Mouse (Mus musculus): ENCODE results near the gene Phactr4. TPM values are rescaled to one million over a fixed set of nuclear protein-coding genes. Genes with fewer than 3 reads are reported as not detected.

Phactr4 gene
- 13.6 and 18.2 TPM in 2 replicates for polyA plus RNA-seq (2012; rRNA removed)

- DNase-seq (ENCODE audit: low read depth), result peak; percentile 98
- peak; percentile 54; the same call in 1 of the 2 replicates for TF ChIP-seq POLR2A (IDR thresholded peaks at IDR 0.05; ENCODE audit: borderline replicate concordance, extremely low read depth, insufficient read depth, insufficient read length, poor library complexity, severe bottlenecking)
- TF ChIP-seq CTCF (IDR thresholded peaks at IDR 0.05; ENCODE audit: borderline replicate concordance, extremely low read depth, insufficient read depth, insufficient read length), result no peak
These were observed at the start of gene Phactr4 for GRCm38 (mm10) chr4:132421923-132422782. Gene Phactr4, minus strand, starts transcription at chr4:132422489.

- DNase-seq (ENCODE audit: low read depth), result no peak
- TF ChIP-seq CTCF (IDR thresholded peaks at IDR 0.05; ENCODE audit: borderline replicate concordance, extremely low read depth, insufficient read depth, insufficient read length) (no peak), POLR2A (IDR thresholded peaks at IDR 0.05; ENCODE audit: borderline replicate concordance, extremely low read depth, insufficient read depth, insufficient read length, poor library complexity, severe bottlenecking) (no peak)
These were observed 47.6 kb upstream of the Phactr4 start for GRCm38 (mm10) chr4:132469873-132470272.

GRCm38 (mm10) chr4:132464255-132464613, 41.9 kb upstream of the Phactr4 start:
- TF ChIP-seq POLR2A (IDR thresholded peaks at IDR 0.05; ENCODE audit: borderline replicate concordance, extremely low read depth, insufficient read depth, insufficient read length, poor library complexity, severe bottlenecking) (no peak), CTCF (IDR thresholded peaks at IDR 0.05; ENCODE audit: borderline replicate concordance, extremely low read depth, insufficient read depth, insufficient read length) (no peak)
- no peak for DNase-seq (ENCODE audit: low read depth)

GRCm38 (mm10) chr4:132463430-132464254, 41.4 kb upstream of the Phactr4 start, which contains the start of gene Med18:
Gene Med18, minus strand, starts transcription at chr4:132463921.
- no peak for TF ChIP-seq POLR2A (IDR thresholded peaks at IDR 0.05; ENCODE audit: borderline replicate concordance, extremely low read depth, insufficient read depth, insufficient read length, poor library complexity, severe bottlenecking)
- peak; percentile 51; the same call in 1 of the 2 replicates for TF ChIP-seq CTCF (IDR thresholded peaks at IDR 0.05; ENCODE audit: borderline replicate concordance, extremely low read depth, insufficient read depth, insufficient read length)
- DNase-seq (ENCODE audit: low read depth), result peak; percentile 99

DNA sequence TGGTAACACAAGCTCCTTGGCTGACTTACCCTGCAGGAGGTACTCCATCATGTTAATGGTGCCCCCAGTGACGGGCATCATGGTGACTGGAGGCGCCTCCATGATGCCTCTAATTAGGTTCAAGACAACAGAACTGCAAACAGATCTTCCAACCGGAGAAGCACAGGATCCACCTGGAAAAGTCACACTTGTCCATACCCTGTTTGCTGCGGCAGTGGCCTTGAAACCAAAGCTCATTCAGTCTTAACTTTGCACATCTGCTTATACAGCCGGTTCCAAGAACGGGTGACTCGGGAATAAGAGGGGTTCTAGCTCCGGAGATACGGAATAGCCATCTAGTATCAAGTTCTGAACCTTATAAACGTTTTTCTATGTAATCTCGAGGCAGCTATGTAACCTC, 40.5 kb upstream of the Phactr4 start:
- DNase-seq (ENCODE audit: low read depth), result peak; percentile 0
- no peak for TF ChIP-seq CTCF (IDR thresholded peaks at IDR 0.05; ENCODE audit: borderline replicate concordance, extremely low read depth, insufficient read depth, insufficient read length)
- no peak for TF ChIP-seq POLR2A (IDR thresholded peaks at IDR 0.05; ENCODE audit: borderline replicate concordance, extremely low read depth, insufficient read depth, insufficient read length, poor library complexity, severe bottlenecking)

DNA sequence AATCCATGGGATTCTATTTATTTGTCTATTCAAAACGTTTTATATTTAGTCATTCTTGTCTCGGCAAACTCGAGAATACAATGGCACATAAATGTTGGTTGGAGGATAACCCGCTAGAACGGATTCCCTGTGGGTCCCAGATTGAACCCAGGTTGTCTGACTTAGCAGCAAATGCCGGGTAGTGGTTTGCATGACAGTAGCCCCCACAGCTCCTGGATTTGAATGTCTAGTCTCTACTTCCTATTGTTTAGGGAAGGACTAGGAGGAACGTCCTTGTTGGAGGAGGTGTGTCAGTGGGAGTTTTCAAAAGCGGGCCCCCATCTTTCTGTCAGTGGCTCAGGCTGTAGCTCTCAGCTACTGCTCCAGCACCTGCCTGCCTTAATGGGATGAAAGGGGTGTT, 37.9 kb upstream of the Phactr4 start:
- TF ChIP-seq POLR2A (IDR thresholded peaks at IDR 0.05; ENCODE audit: borderline replicate concordance, extremely low read depth, insufficient read depth, insufficient read length, poor library complexity, severe bottlenecking) (no peak), CTCF (IDR thresholded peaks at IDR 0.05; ENCODE audit: borderline replicate concordance, extremely low read depth, insufficient read depth, insufficient read length) (no peak)
- no peak for DNase-seq (ENCODE audit: low read depth)

DNA sequence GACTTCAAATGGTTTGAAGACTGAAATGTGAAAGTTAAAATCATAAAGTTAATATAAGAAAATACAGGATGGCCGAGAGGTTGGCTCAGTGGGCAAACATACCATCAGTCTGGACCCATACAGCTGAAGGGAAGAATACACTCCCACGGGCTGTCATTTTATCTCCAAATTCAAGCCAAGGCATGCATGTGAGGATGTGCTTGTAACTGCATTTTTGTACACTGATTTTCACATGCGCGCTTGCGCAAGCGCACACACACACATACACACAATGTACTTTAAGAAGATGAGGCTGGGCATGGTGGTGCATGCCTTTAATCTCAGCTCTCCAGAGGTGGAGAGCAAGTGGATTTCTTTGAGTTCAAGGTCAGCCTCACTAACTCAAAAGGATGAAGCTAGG, 33.3 kb upstream of the Phactr4 start:
- TF ChIP-seq POLR2A (IDR thresholded peaks at IDR 0.05; ENCODE audit: borderline replicate concordance, extremely low read depth, insufficient read depth, insufficient read length, poor library complexity, severe bottlenecking) (no peak), CTCF (IDR thresholded peaks at IDR 0.05; ENCODE audit: borderline replicate concordance, extremely low read depth, insufficient read depth, insufficient read length) (no peak)

DNA sequence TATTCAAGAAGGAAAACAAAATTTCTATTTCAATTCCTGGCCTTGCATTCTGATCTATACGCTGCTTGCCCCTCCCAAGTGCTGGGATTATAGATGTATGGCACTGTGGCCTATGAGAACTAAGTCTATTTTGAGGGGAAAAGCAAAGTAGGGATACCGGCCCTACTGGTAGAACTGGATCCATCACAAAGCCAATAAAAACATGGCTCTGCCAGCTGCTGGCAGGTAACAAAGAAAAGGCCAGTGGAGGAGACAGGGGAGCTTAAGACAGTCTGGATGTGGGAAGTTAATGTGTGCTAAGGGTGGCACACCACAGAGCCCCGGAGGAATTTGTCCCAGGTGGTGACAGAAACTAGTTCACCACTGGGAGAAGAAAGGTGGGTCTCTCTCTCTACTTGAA, 32.9 kb upstream of the Phactr4 start:
- DNase-seq (ENCODE audit: low read depth), result no peak
- TF ChIP-seq POLR2A (IDR thresholded peaks at IDR 0.05; ENCODE audit: borderline replicate concordance, extremely low read depth, insufficient read depth, insufficient read length, poor library complexity, severe bottlenecking) (no peak), CTCF (IDR thresholded peaks at IDR 0.05; ENCODE audit: borderline replicate concordance, extremely low read depth, insufficient read depth, insufficient read length) (no peak)

More for the DNA sequence above, 33.3 kb upstream of the Phactr4 start:
- DNase-seq (ENCODE audit: low read depth), result no peak

DNA sequence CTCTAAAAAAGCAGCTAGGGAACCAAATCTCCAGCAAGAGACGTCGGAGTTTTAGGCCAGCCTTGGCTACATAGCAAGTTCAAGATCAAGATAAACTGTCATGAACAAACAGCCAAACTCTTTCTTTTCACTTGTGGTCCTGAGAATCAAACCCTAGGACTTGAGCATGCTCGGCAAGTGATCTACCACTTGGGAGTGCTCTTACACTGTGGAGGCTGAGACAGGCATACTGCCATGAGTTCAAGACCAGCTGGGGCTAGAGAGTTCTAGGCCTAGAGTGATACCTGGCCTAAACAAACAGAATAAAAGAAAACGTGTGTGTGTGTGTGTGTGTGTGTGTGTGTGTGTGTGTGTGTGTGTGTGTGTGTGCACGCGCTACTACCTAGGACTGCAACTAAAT, 31.9 kb upstream of the Phactr4 start:
- TF ChIP-seq CTCF (IDR thresholded peaks at IDR 0.05; ENCODE audit: borderline replicate concordance, extremely low read depth, insufficient read depth, insufficient read length) (no peak), POLR2A (IDR thresholded peaks at IDR 0.05; ENCODE audit: borderline replicate concordance, extremely low read depth, insufficient read depth, insufficient read length, poor library complexity, severe bottlenecking) (no peak)
- DNase-seq (ENCODE audit: low read depth), result no peak

DNA sequence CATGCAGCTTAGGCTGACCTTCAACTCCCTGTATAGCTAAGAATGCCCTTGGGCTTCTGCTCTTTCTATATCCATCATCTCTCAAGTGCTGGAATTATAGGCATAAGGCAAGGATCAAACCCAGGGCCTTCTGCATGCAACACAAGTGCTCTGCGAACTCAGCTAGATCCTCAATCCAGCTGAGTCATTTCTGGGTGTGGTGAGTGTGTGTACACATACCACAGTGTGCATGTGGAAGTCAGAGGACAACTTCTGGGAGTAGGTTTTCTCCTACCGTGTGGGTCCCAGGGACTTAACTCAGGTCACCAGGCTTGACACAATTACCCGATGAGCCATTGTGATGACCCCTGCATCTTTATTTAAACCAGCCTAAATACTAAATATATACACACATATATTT, 27.5 kb upstream of the Phactr4 start:
- TF ChIP-seq POLR2A (IDR thresholded peaks at IDR 0.05; ENCODE audit: borderline replicate concordance, extremely low read depth, insufficient read depth, insufficient read length, poor library complexity, severe bottlenecking), result no peak
- TF ChIP-seq CTCF (IDR thresholded peaks at IDR 0.05; ENCODE audit: borderline replicate concordance, extremely low read depth, insufficient read depth, insufficient read length), result no peak

GRCm38 (mm10) chr4:132446105-132446504, 23.8 kb upstream of the Phactr4 start:
- no peak for DNase-seq (ENCODE audit: low read depth)
- TF ChIP-seq POLR2A (IDR thresholded peaks at IDR 0.05; ENCODE audit: borderline replicate concordance, extremely low read depth, insufficient read depth, insufficient read length, poor library complexity, severe bottlenecking) (no peak), CTCF (IDR thresholded peaks at IDR 0.05; ENCODE audit: borderline replicate concordance, extremely low read depth, insufficient read depth, insufficient read length) (no peak)

More for the DNA sequence above, 27.5 kb upstream of the Phactr4 start:
- no peak for DNase-seq (ENCODE audit: low read depth)
